Mouse (Mus musculus) G1E (cell line): ENCODE data around the gene Kynu. TPM values are rescaled to one million over a fixed set of nuclear protein-coding genes. Genes with fewer than 3 reads are reported as not detected.

Experiments used
- ATAC-seq: 2 replicates; pipeline ENCODE4 v1.8.0; 2016; ENCODE audit warnings: mild to moderate bottlenecking; ENCODE audit not compliant: insufficient number of reproducible peaks, poor library complexity, low FRiP score, severe bottlenecking; ENCODE audit errors: extremely low read depth
- DNase-seq: peaks from one replicate; pipeline ENCODE4 v3.0.0; 2012; ENCODE audit warnings: low spot score
- H3K27me3 ChIP-seq: 2 replicates; pipeline ENCODE4 v1.6.1; 2012; ENCODE audit warnings: mild to moderate bottlenecking, low read length, inconsistent platforms; ENCODE audit not compliant: insufficient read depth
- H3K36me3 ChIP-seq: replicated peaks from 2 replicates; pipeline ENCODE3; 2012; ENCODE audit warnings: mild to moderate bottlenecking, inconsistent platforms
- H3K4me1 ChIP-seq: 2 replicates; pipeline ENCODE4 v1.6.1; 2012; ENCODE audit warnings: low read depth, low read length, inconsistent platforms, mixed read lengths; ENCODE audit not compliant: insufficient read depth
- H3K4me3 ChIP-seq: 2 replicates; pipeline ENCODE4 v1.5.1; 2012; ENCODE audit warnings: low read depth, mild to moderate bottlenecking, inconsistent platforms, low read length, moderate library complexity, mixed read lengths
- H3K9me3 ChIP-seq: replicated peaks from 2 replicates; pipeline ENCODE4 v1.6.1; 2012; ENCODE audit warnings: inconsistent platforms
- CTCF ChIP-seq: IDR thresholded peaks from 2 replicates; pipeline ENCODE4 v1.5.1; 2012; ENCODE audit warnings: low read depth, low read length, inconsistent platforms, mixed read lengths
- GATA1 ChIP-seq: IDR thresholded peaks from 2 replicates; pipeline ENCODE4 v1.6.1; 2012; ENCODE audit warnings: borderline replicate concordance, low read length, inconsistent platforms, mixed read lengths
- GATA2 ChIP-seq: IDR thresholded peaks from 2 replicates; pipeline ENCODE4 v1.6.1; 2012; ENCODE audit warnings: low read depth, low read length, inconsistent platforms, borderline replicate concordance
- POLR2AphosphoS5 ChIP-seq: IDR thresholded peaks from 2 replicates; pipeline ENCODE4 v1.6.1; 2012; ENCODE audit warnings: low read depth, low read length, inconsistent platforms; ENCODE audit not compliant: insufficient replicate concordance
- TAL1 ChIP-seq: conservative IDR thresholded peaks from 2 replicates; pipeline ENCODE4 v1.6.1; 2012; ENCODE audit warnings: low read depth, low read length, inconsistent platforms, mixed read lengths
- polyA plus RNA-seq: library from polyadenylated mRNA; stranded (reverse); fragments of >175 nt; gene quantifications from 2 replicates; pipeline ENCODE4 v1.2.3, GENCODE M21; 2012
- total RNA-seq, 2 experiments: library from RNA; stranded (forward) in 1 of 2; stranded (reverse) in 1 of 2; fragments of 200-1000 nt in 1 of 2; fragments of >200 nt in 1 of 2; fragmentation: Nextera tagmentation in 1 of 2; gene quantifications; 2 replicates each; pipeline ENCODE4 v1.2.3; 2014 to 2017

Gene Kynu
- total and polyA plus RNA-seq, 3 experiments: 0.27 TPM; not detected in 2

- no peak overlapping the region for H3K4me3 ChIP-seq
- H3K9me3 ChIP-seq: no peaks in the 10 kb centered on the region
- no peak for ATAC-seq
- H3K36me3 ChIP-seq: no peaks in the 10 kb centered on the region
- H3K4me1 ChIP-seq: peaks cover 21% of the 10 kb centered on the region
- H3K27me3 ChIP-seq: peaks cover 4% of the 10 kb centered on the region; the same call in 1 of the 2 replicates
- TF ChIP-seq GATA2: no peak
- TF ChIP-seq CTCF: no peak
- no peak for TF ChIP-seq POLR2AphosphoS5
- TF ChIP-seq TAL1: no peak
- no peak for TF ChIP-seq GATA1
- no peak for DNase-seq
Observed at GRCm38 (mm10) chr2:43723104-43723541, 168.0 kb downstream of the Kynu start.

GRCm38 (mm10) chr2:43727181-43727580 is 172.1 kb downstream of the Kynu start:
- Histone ChIP-seq H3K36me3 (no peaks in the 10 kb centered on the region), H3K27me3 (peaks cover 4% of the 10 kb centered on the region; the same call in 1 of the 2 replicates), H3K4me1 (peaks cover 27% of the 10 kb centered on the region), H3K9me3 (no peaks in the 10 kb centered on the region), H3K4me3 (no peak overlapping the region; the same call in 1 of the 2 replicates)
- TF ChIP-seq TAL1: 0 out of 2 replicates have a peak, but pooled peaks have one; percentile 17
- TF ChIP-seq CTCF: no peak
- DNase-seq (no peak), ATAC-seq (no peak)

GRCm38 (mm10) chr2:43727693-43728092 is 172.6 kb downstream of the Kynu start:
- Histone ChIP-seq H3K4me3 (peak overlapping the region; percentile 38; the same call in 1 of the 2 replicates), H3K36me3 (no peaks in the 10 kb centered on the region), H3K4me1 (peaks cover 31% of the 10 kb centered on the region), H3K27me3 (peaks cover 4% of the 10 kb centered on the region; the same call in 1 of the 2 replicates), H3K9me3 (no peaks in the 10 kb centered on the region)
- DNase-seq: no peak
- peak; percentile 43; the same call in 1 of the 2 replicates for ATAC-seq
- no peak for TF ChIP-seq TAL1
- no peak for TF ChIP-seq GATA1
- TF ChIP-seq POLR2AphosphoS5: no peak

GRCm38 (mm10) chr2:43728831-43729230 is 173.7 kb downstream of the Kynu start:
- Histone ChIP-seq H3K9me3 (no peaks in the 10 kb centered on the region), H3K4me1 (peaks cover 25% of the 10 kb centered on the region), H3K27me3 (peaks cover 4% of the 10 kb centered on the region; the same call in 1 of the 2 replicates), H3K4me3 (no peak overlapping the region), H3K36me3 (no peaks in the 10 kb centered on the region)
- ATAC-seq: no peak
- TF ChIP-seq CTCF: no peak
- no peak for TF ChIP-seq POLR2AphosphoS5
- TF ChIP-seq GATA2: no peak
- no peak for TF ChIP-seq GATA1
- no peak for TF ChIP-seq TAL1
- DNase-seq: no peak

Other genes starting within 250 kb of the Kynu start
- gene Arhgap15, start 193.5 kb downstream of the Kynu start, total RNA-seq (2014; fragmentation: Nextera tagmentation): 47.4 and 56.4 TPM in 2 replicates
- gene Arhgap15, start 193.5 kb downstream of the Kynu start, total RNA-seq (2017): 38.3 and 39.8 TPM in 2 replicates
- 0.89 and 0.95 TPM in 2 replicates for gene Arhgap15, start 193.5 kb downstream of the Kynu start, polyA plus RNA-seq